Mouse (Mus musculus): ENCODE measurements at regions not wholly inside any gene's neighbourhood (a gene's known extent, or its start where the extent isn't known, plus 50 kb on each side); places are given as distances from the start of the nearest gene placed in this dataset.

GRCm38 (mm10) chr12:114053341-114053740, 509.6 kb downstream of the Adam6a start:
- TF ChIP-seq CTCF (IDR thresholded peaks at IDR 0.05; ENCODE audit: low read depth) (no peak), EP300 (IDR thresholded peaks at IDR 0.05; ENCODE audit: low read depth) (no peak)
